Mouse (Mus musculus) splenic B cell, adult 2 months (primary cell): ENCODE results near the gene Plxna3.

Experiments
- DNase-seq: peaks from one replicate; pipeline ENCODE4 v3.0.0-alpha.2; 2011; ENCODE audit warnings: low read depth, low spot score
- H3K27me3 ChIP-seq: 2 replicates; pipeline ENCODE4 v1.6.1; 2012; ENCODE audit warnings: mild to moderate bottlenecking, low read length, moderate library complexity, mixed read lengths; ENCODE audit not compliant: control insufficient read depth, poor library complexity, insufficient read depth, severe bottlenecking
- H3K36me3 ChIP-seq: 2 replicates; pipeline ENCODE4 v1.6.1; 2012; ENCODE audit warnings: mild to moderate bottlenecking, low read length, moderate library complexity, mixed read lengths; ENCODE audit not compliant: control insufficient read depth, poor library complexity, insufficient read depth, severe bottlenecking

Gene Plxna3

GRCm38 (mm10) chrX:74328725-74329161, at the start of gene Plxna3:
TSS of gene Plxna3 (plus strand) at chrX:74329066.
- H3K27me3 ChIP-seq, result no peaks in the 10 kb centered on the region
- DNase-seq, result peak; percentile 70

GRCm38 (mm10) chrX:74281041-74281731, 47.7 kb upstream of the Plxna3 start:
- no peaks in the 10 kb centered on the region for H3K36me3 ChIP-seq
- H3K27me3 ChIP-seq, result no peaks in the 10 kb centered on the region
- DNase-seq, result no peak

More at GRCm38 (mm10) chrX:74328725-74329161, at the start of gene Plxna3:
- H3K36me3 ChIP-seq, result no peaks in the 10 kb centered on the region

GRCm38 (mm10) chrX:74281732-74282394, 47.0 kb upstream of the Plxna3 start, which contains the start of the genes Taz and Dnase1l1:
TSS of gene Taz (plus strand) at chrX:74281912.
TSS of gene Dnase1l1 (minus strand) at chrX:74282337.
- H3K27me3 ChIP-seq, result no peaks in the 10 kb centered on the region
- DNase-seq, result peak; percentile 65
- no peaks in the 10 kb centered on the region for H3K36me3 ChIP-seq

- peak; percentile 87 for DNase-seq
- Histone ChIP-seq H3K27me3 (no peaks in the 10 kb centered on the region), H3K36me3 (no peaks in the 10 kb centered on the region)
Measured at GRCm38 (mm10) chrX:74282395-74283091, 46.3 kb upstream of the Plxna3 start.

GRCm38 (mm10) chrX:74283092-74283437, 45.8 kb upstream of the Plxna3 start:
- DNase-seq, result peak; percentile 47
- H3K27me3 ChIP-seq, result no peaks in the 10 kb centered on the region
- H3K36me3 ChIP-seq, result no peaks in the 10 kb centered on the region

GRCm38 (mm10) chrX:74293431-74293830, 35.4 kb upstream of the Plxna3 start:
- Histone ChIP-seq H3K27me3 (no peaks in the 10 kb centered on the region), H3K36me3 (no peaks in the 10 kb centered on the region)
- DNase-seq, result no peak

GRCm38 (mm10) chrX:74296538-74297448, 32.1 kb upstream of the Plxna3 start, which contains the start of gene Atp6ap1:
TSS of gene Atp6ap1 (plus strand) at chrX:74297097.
- DNase-seq, result peak; percentile 95
- H3K36me3 ChIP-seq, result peaks cover 4% of the 10 kb centered on the region; the same call in 1 of the 2 replicates
- H3K27me3 ChIP-seq, result no peaks in the 10 kb centered on the region

GRCm38 (mm10) chrX:74298348-74298747, 30.5 kb upstream of the Plxna3 start:
- Histone ChIP-seq H3K27me3 (no peaks in the 10 kb centered on the region), H3K36me3 (peaks cover 6% of the 10 kb centered on the region; the same call in 1 of the 2 replicates)
- DNase-seq, result no peak

GRCm38 (mm10) chrX:74299721-74300120, 29.1 kb upstream of the Plxna3 start:
- peak; percentile 57 for DNase-seq
- Histone ChIP-seq H3K36me3 (peaks cover 6% of the 10 kb centered on the region), H3K27me3 (no peaks in the 10 kb centered on the region)

- Histone ChIP-seq H3K36me3 (peaks cover 11% of the 10 kb centered on the region), H3K27me3 (no peaks in the 10 kb centered on the region)
- DNase-seq, result peak; percentile 80
Measured at GRCm38 (mm10) chrX:74304867-74305700, 23.8 kb upstream of the Plxna3 start, which contains the start of gene Gdi1. TSS of gene Gdi1 (plus strand) at chrX:74304998.

- Histone ChIP-seq H3K36me3 (peaks cover 11% of the 10 kb centered on the region; the same call in 1 of the 2 replicates), H3K27me3 (no peaks in the 10 kb centered on the region)
- DNase-seq, result peak; percentile 93
Measured at GRCm38 (mm10) chrX:74312540-74313464, 16.1 kb upstream of the Plxna3 start, which contains the start of gene Fam50a. TSS of gene Fam50a (plus strand) at chrX:74313033.

GRCm38 (mm10) chrX:74329215-74329671, 377 bp downstream of the Plxna3 start:
- Histone ChIP-seq H3K27me3 (no peaks in the 10 kb centered on the region), H3K36me3 (no peaks in the 10 kb centered on the region)
- DNase-seq, result no peak
